Mouse (Mus musculus): Measurements from ENCODE around the gene Tfap2a.

The Tfap2a gene

GRCm38 (mm10) chr13:40711661-40712525 is 26.3 kb downstream of the Tfap2a start:
- no peak for DNase-seq (ENCODE audit: low spot score)

DNA sequence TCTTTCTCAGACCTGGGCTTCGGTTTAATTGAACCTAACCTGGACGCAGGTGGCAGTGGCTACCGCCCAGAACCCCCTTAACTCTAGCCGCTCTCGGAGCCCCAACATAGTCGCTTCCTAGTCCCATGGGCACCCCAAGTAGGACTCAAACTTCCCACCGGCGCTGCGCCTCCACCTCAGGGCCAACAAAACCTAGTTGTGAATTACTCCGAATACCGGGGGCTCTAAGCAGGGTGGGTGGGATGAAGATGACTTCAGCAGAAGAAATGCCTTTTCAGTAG is 28.2 kb downstream of the Tfap2a start:
- DNase-seq (ENCODE audit: low spot score): no peak

GRCm38 (mm10) chr13:40709321-40710061 is 28.7 kb downstream of the Tfap2a start:
- no peak for DNase-seq (ENCODE audit: low spot score)

- DNase-seq (ENCODE audit: low spot score): no peak
Observed at GRCm38 (mm10) chr13:40708913-40709312, 29.3 kb downstream of the Tfap2a start.

- no peak for DNase-seq (ENCODE audit: low spot score)
Observed at GRCm38 (mm10) chr13:40708271-40708670, 29.9 kb downstream of the Tfap2a start.

DNA sequence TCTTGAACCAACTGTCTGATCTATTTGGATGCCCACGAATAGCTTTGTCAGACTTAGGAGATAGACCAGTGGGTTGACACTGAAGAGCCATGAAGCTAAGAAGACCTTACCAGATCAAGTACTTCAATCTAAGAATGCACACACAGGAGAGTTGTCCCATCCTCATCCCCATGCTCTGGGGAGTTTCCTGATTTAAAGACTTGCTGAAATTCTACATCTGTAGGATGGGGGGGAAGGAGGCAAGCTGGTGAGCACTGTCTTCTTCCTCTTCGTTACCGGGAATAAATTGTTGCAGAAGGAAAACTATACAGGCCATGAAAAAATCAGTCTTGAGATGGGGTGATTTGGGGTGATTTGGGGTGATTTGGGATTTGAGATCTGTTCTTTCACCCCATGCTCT is 30.5 kb downstream of the Tfap2a start:
- no peak for DNase-seq (ENCODE audit: low spot score)

- no peak for DNase-seq (ENCODE audit: low spot score)
Observed at GRCm38 (mm10) chr13:40706612-40707011, 31.6 kb downstream of the Tfap2a start.

DNA sequence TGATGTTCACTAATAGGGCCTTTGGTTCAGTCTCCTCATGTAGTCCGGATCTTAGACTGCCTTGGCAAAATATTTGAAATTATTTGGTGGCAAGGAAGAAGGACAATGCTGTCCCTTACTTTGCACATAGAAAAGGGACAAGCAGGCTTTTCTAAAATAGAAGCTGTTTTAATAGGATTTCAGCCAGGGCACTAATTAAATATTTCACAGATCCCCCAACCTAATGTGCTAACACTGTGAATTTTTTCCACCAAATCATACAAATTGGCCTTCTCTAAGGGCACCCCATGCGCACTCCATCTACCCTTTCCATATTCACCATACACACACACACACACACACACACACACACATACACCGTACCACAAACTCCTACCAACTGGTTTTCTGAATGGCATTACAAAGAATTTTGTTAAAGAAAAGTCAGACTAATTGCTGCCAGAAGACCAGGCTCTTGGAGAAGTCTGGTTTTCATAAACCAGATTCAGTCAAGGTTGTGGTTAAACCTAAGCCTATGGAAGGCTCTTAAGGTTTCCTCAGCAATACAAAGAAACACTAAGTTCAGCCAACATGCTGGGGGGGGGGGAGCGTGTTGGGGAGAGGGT is 32.3 kb downstream of the Tfap2a start:
- DNase-seq (ENCODE audit: low spot score): no peak

DNA sequence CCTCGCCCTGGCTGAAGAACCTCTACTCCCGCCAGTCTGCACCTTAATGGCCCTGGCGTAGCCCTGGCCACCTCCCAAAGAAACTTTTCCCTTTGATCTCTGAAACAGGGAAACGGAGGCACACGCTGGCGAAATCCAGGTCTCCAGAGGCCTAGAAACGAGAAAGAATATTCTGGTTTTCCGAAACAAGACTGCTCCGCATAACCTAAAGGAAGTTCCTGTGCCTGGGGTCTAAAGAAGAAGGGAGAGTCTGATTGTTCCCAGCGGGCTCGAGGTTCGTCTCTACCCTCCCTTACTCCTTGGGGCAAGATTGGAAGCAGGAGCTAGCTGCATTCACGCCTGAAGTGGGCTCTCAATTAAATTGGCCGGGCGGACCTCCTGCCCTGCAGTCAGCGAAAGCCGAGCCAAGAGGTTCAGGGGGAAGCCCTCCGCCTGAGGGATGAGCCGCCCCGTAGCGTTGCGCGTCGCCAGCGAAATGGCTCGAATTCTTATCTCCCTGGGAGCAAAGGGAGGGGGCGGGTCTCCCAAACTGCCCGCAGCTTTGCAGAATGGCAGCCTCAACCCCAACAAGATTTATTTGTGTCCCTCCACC is 33.2 kb downstream of the Tfap2a start:
- no peak for DNase-seq (ENCODE audit: low spot score)

GRCm38 (mm10) chr13:40703982-40704501 is 34.1 kb downstream of the Tfap2a start:
- no peak for DNase-seq (ENCODE audit: low spot score)

DNA sequence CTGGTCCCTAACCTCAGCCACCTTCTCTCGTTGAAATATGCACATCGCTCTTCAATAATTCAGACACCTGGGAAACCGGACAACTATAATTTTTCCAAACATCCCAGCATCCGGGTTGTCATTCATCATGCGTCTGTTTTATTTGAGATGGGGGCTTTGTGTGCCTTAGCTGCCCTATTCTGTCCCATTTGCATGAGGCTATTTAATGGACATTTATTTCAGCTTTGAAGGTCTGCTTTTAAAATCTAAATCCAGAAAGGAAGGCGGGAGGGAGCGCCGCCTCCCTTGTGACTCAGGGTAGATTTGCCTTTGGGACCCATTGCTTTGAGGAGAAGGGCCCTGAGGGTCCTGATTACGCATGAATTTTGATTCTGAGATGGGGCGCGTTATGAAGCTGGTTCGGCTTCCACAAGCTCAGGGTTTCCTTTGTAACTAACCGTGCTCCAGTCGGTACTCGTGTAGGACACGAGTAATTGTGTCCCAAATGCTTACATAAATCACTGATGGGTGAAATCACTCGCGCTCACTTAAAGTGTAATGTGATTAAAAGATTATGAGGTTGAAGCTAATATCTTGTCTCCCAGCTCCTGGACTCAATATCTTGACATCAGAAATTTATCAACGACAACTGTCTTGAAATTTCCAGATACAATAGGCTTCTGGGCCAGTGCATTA is 34.9 kb downstream of the Tfap2a start:
- DNase-seq (ENCODE audit: low spot score): no peak

DNA sequence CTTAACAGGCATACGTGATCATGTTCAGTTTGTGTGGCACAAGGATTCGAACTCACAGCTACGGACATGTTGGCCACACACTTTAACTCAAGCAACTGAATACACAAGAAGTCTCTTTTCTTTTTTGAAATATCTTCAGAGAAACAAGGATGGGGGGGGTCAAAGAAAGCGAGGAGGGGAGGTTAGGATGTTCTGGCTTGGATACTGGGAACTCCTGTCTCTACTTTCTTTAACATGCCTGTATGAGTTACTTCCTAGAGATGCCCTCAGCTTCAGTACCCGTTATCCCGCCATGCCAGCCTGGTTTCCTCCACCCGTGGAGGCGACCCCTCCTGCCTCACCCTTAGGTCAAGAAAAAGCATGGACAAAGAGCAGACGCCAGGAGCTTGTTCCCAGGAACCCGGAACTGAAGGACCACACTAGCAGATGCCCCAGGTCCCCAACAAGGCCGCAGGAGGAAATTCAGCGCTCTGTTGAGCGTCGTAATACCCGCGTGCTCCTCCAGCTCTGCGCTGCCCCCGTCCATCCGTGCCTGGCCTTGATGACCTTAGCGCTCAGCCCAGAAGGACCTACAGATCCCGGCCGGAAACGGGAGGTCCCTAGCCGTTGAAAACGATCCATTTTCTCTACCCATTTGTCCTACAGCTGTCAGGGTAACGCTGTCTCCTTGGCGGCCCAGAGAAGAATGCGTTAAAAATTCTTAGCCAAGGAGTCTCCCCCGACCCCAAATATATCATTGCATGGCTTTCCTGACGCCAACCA is 35.6 kb downstream of the Tfap2a start:
- no peak for DNase-seq (ENCODE audit: low spot score)

- no peak for DNase-seq (ENCODE audit: low spot score)
Observed at GRCm38 (mm10) chr13:40701691-40702090, 36.5 kb downstream of the Tfap2a start.

DNA sequence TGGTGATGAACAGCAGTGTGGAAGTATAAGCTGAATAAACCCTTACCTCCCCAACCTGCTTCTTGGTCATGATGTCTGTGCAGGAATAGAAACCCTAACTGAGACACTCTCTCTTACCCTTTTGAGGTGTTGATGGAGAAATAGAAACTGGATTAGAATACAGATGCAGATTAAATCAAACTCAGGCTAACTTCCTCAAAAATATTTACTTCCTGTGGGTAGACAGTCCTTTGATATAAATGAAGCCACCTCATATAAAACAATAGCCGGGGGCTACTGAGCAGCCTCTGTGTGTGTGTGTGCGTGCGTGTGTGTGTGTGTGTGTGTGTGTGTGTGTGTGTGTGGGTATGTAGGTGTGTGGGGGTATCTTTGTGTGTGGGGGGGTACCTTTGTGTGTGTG is 52.4 kb downstream of the Tfap2a start:
- no peak for DNase-seq (ENCODE audit: low spot score)

- DNase-seq (ENCODE audit: low spot score): no peak
Observed at GRCm38 (mm10) chr13:40676730-40677129, 61.4 kb downstream of the Tfap2a start.

Data from MN1 (cell line).